Mouse (Mus musculus): ENCODE measurements around the gene Sec16a. TPM values are rescaled to one million over a fixed set of nuclear protein-coding genes. Genes with fewer than 3 reads are reported as not detected.
A peak's percentile ranks its signal among the peaks of the same experiment; 100 is the strongest.

The Sec16a gene
- polyA plus RNA-seq, 1 experiment from 2014 or later = 16.7 TPM

DNA sequence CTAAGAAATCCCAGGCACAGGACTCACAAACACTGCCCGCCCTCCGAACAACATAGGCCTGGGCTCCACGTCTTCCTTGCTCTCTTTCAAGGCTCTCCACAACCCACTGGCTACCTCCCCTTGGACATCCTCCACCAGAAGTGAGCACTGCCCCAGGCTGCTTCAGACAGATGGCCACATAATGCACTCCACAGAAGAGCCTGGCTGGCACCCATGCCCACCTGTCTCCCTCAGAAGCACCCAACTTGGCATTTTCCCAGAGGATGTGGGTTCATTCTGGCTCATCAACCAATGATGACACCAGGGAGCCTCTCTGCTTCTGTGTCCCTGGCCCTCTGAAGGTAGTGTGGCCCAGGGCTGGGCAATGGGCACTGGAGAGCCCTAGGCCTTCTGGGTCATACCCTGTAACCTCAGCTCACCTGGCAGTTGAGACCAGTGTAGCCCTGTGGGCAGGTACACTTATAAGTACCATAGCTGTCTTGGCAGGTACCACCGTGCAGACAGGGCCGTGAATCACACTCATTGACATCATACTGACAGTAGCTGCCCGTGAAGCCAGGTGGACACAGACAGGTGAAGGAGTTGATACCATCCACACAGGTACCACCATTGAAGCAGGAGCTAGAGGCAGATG lies 26.8 kb upstream of the Sec16a start:
- Histone ChIP-seq H3K9ac (replicated peaks) (no peak overlapping the region), H3K27me3 (replicated peaks) (no peaks in the 10 kb centered on the region), H3K4me3 (replicated peaks) (no peak overlapping the region), H3K9me3 (replicated peaks) (no peaks in the 10 kb centered on the region), H3K36me3 (peaks cover 7% of the 10 kb centered on the region; the same call in 1 of the 2 replicates), H3K4me1 (peaks cover 29% of the 10 kb centered on the region), H3K27ac (replicated peaks) (no peak overlapping the region), H3K4me2 (no peak overlapping the region)
- ATAC-seq (ENCODE audit: low FRiP score) = no peak
- 86% methylated on average over 6 of the region's 6 CpGs for WGBS

- Histone ChIP-seq H3K9ac (replicated peaks) (no peak overlapping the region), H3K4me3 (replicated peaks) (no peak overlapping the region), H3K9me3 (replicated peaks) (no peaks in the 10 kb centered on the region), H3K27me3 (replicated peaks) (no peaks in the 10 kb centered on the region), H3K4me2 (no peak overlapping the region), H3K36me3 (peaks cover 7% of the 10 kb centered on the region; the same call in 1 of the 2 replicates), H3K27ac (replicated peaks) (no peak overlapping the region), H3K4me1 (peaks cover 27% of the 10 kb centered on the region)
- 84% methylated on average over 17 of the region's 17 CpGs for WGBS
- no peak for ATAC-seq (ENCODE audit: low FRiP score)
Observed at GRCm38 (mm10) chr2:26470967-26471366, 26.0 kb upstream of the Sec16a start.

GRCm38 (mm10) chr2:26468376-26468775 lies 23.4 kb upstream of the Sec16a start:
- H3K4me2 ChIP-seq = no peak overlapping the region
- no peak overlapping the region for H3K4me3 ChIP-seq (replicated peaks)
- no peak overlapping the region for H3K27ac ChIP-seq (replicated peaks)
- no peak for ATAC-seq (ENCODE audit: low FRiP score)
- H3K9me3 ChIP-seq (replicated peaks) = no peaks in the 10 kb centered on the region
- WGBS = 96% methylated on average over 15 of the region's 15 CpGs
- H3K36me3 ChIP-seq = peaks cover 14% of the 10 kb centered on the region; the same call in 1 of the 2 replicates
- H3K9ac ChIP-seq (replicated peaks) = no peak overlapping the region
- peaks cover 6% of the 10 kb centered on the region for H3K4me1 ChIP-seq
- H3K27me3 ChIP-seq (replicated peaks) = no peaks in the 10 kb centered on the region

DNA sequence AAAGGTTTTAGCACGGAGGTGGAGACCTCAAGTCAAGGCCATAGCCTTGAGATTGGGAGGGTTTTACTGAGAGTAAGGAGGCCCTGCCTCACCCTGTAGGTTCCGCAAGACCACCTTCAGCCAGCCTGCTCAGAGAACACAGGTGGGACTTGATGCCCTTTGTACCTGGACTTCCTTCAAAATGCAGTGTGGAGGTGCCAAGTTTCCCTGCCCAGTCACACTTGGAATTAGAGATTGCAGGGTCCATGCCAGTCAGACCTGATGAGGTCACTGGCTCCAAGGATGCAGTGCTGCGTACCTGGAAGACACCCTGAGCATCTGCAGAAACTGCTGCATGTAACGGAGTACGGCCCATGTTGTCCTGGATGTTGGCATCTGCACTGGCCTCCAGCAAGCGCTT lies 18.4 kb upstream of the Sec16a start:
- Histone ChIP-seq H3K27ac (replicated peaks) (no peak overlapping the region), H3K4me2 (no peak overlapping the region), H3K9me3 (replicated peaks) (no peaks in the 10 kb centered on the region), H3K4me1 (peaks cover 8% of the 10 kb centered on the region; the same call in 1 of the 2 replicates), H3K4me3 (replicated peaks) (no peak overlapping the region), H3K36me3 (peaks cover 28% of the 10 kb centered on the region), H3K9ac (replicated peaks) (no peak overlapping the region), H3K27me3 (replicated peaks) (no peaks in the 10 kb centered on the region)
- ATAC-seq (ENCODE audit: low FRiP score) = no peak
- 96% methylated on average over 6 of the region's 6 CpGs for WGBS

- no peak overlapping the region for H3K27ac ChIP-seq (replicated peaks)
- H3K4me3 ChIP-seq (replicated peaks) = no peak overlapping the region
- H3K9ac ChIP-seq (replicated peaks) = no peak overlapping the region
- ATAC-seq (ENCODE audit: low FRiP score) = no peak
- no peaks in the 10 kb centered on the region for H3K9me3 ChIP-seq (replicated peaks)
- peaks cover 28% of the 10 kb centered on the region for H3K36me3 ChIP-seq
- no peak overlapping the region for H3K4me2 ChIP-seq
- peaks cover 8% of the 10 kb centered on the region; the same call in 1 of the 2 replicates for H3K4me1 ChIP-seq
- 90% methylated on average over 3 of the region's 3 CpGs for WGBS
- no peaks in the 10 kb centered on the region for H3K27me3 ChIP-seq (replicated peaks)
Observed at GRCm38 (mm10) chr2:26462980-26463379, 18.0 kb upstream of the Sec16a start.

GRCm38 (mm10) chr2:26461667-26462066 lies 16.7 kb upstream of the Sec16a start:
- no peak overlapping the region for H3K9ac ChIP-seq (replicated peaks)
- no peak overlapping the region for H3K4me3 ChIP-seq (replicated peaks)
- peaks cover 28% of the 10 kb centered on the region for H3K36me3 ChIP-seq
- no peaks in the 10 kb centered on the region for H3K9me3 ChIP-seq (replicated peaks)
- no peak for ATAC-seq (ENCODE audit: low FRiP score)
- peaks cover 8% of the 10 kb centered on the region; the same call in 1 of the 2 replicates for H3K4me1 ChIP-seq
- H3K27me3 ChIP-seq (replicated peaks) = no peaks in the 10 kb centered on the region
- WGBS = 87% methylated on average over 5 of the region's 5 CpGs
- no peak overlapping the region for H3K4me2 ChIP-seq
- H3K27ac ChIP-seq (replicated peaks) = no peak overlapping the region

DNA sequence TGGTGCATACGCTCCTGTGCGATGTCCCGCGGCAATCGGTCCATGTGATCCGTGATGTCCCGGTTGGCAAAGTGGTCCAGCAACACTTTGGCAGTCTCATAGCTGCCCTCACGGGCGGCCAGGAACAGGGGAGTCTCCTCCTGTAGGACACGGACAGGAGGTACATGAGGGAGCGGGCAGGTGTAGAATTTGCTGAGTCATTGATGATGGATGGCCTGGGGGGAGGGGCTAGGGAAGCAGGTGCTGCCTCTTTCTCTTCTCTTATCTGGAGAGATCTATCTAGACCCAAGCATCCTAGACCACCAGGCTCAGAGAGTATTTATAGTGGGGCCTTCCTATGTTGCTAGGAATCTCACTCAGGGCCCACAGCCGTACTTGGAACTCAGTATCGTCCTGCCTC lies 15.8 kb upstream of the Sec16a start:
- no peaks in the 10 kb centered on the region for H3K27me3 ChIP-seq (replicated peaks)
- H3K27ac ChIP-seq (replicated peaks) = no peak overlapping the region

DNA sequence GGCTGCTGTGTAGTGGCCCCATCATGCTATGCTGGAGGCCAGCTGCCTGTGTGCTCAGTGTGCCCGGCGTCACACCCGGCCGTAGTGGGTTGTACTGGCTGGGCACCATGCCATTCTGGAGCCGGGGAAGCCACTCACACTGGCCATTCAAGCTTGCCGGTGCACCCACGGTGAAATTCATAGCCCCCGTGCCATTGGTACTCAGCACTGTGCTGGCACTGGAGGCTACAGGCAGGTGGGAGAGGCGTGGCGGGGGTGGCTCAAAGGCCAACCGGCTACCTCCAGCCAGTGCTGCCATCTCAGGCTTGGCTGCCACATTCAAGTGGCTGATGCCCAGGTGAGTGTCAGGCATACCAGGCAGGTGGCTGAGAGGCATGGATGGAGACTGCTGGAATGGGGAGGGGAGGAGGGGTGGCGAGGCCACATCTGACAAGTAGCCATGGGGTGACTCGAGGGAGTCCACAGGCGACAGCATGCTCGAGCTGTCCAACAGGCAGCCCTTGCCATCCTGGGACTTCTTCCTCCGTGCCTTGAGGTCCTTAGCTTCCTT lies 15.2 kb upstream of the Sec16a start:
- no peaks in the 10 kb centered on the region for H3K27me3 ChIP-seq (replicated peaks)
- WGBS = 84% methylated on average over 16 of the region's 16 CpGs
- H3K4me3 ChIP-seq (replicated peaks) = no peak overlapping the region
- no peak overlapping the region for H3K4me2 ChIP-seq
- no peak overlapping the region for H3K27ac ChIP-seq (replicated peaks)
- no peaks in the 10 kb centered on the region for H3K9me3 ChIP-seq (replicated peaks)
- H3K36me3 ChIP-seq = peaks cover 28% of the 10 kb centered on the region
- H3K9ac ChIP-seq (replicated peaks) = no peak overlapping the region
- peaks cover 8% of the 10 kb centered on the region; the same call in 1 of the 2 replicates for H3K4me1 ChIP-seq
- no peak; the same call in 1 of the 2 replicates for ATAC-seq (ENCODE audit: low FRiP score)

More for the DNA sequence above, 15.8 kb upstream of the Sec16a start:
- H3K9ac ChIP-seq (replicated peaks) = no peak overlapping the region
- H3K36me3 ChIP-seq = peaks cover 28% of the 10 kb centered on the region
- no peak overlapping the region for H3K4me2 ChIP-seq
- ATAC-seq (ENCODE audit: low FRiP score) = no peak
- H3K4me1 ChIP-seq = peaks cover 8% of the 10 kb centered on the region; the same call in 1 of the 2 replicates
- H3K4me3 ChIP-seq (replicated peaks) = no peak overlapping the region
- no peaks in the 10 kb centered on the region for H3K9me3 ChIP-seq (replicated peaks)
- 90% methylated on average over 13 of the region's 13 CpGs for WGBS

GRCm38 (mm10) chr2:26459478-26459877 lies 14.5 kb upstream of the Sec16a start:
- Histone ChIP-seq H3K9me3 (replicated peaks) (no peaks in the 10 kb centered on the region), H3K4me2 (no peak overlapping the region), H3K27ac (replicated peaks) (no peak overlapping the region; the same call in 1 of the 2 replicates), H3K4me3 (replicated peaks) (no peak overlapping the region), H3K4me1 (peaks cover 8% of the 10 kb centered on the region; the same call in 1 of the 2 replicates), H3K27me3 (replicated peaks) (no peaks in the 10 kb centered on the region), H3K9ac (replicated peaks) (no peak overlapping the region), H3K36me3 (peaks cover 28% of the 10 kb centered on the region)
- 53% methylated on average over 6 of the region's 6 CpGs for WGBS
- ATAC-seq (ENCODE audit: low FRiP score) = no peak

DNA sequence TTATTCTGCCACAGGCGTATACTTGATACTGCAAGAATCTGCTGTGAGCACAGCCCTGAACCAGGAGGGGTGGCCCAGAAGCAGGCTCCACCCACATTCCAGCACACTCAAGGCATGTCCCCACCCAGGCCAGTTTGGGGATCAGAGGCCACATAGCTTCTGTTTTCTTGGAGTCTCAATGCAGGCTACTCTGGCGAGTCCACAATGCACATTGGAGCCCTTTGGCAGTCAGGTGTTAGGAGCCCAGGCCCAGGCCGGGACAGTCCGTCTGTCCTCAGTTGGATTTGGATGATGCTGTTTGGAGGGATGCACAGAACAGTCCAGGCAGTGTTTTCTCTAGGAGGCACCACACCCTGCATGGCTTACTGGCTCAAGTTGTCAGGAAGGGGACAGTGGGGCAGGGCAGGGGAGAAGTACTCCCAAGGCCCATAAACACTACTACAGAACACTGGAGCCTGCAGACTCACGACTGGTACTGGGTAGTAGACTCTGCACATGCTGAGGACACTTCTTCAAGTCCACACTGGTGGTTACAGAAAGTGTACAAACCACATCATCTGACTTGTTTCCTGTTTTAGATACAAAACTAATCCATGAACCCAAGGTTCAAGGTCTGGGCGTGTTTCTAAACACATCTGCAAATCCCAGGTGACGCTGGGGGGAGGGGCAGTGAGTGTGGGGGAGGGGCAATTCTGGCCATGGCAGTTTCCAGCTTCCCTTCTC lies 13.5 kb upstream of the Sec16a start:
- Histone ChIP-seq H3K9me3 (replicated peaks) (no peaks in the 10 kb centered on the region), H3K36me3 (peaks cover 22% of the 10 kb centered on the region), H3K4me2 (no peak overlapping the region), H3K27ac (replicated peaks) (0 out of 2 replicates have a peak overlapping the region, but pooled peaks have one; percentile 19), H3K27me3 (replicated peaks) (no peaks in the 10 kb centered on the region), H3K4me1 (peaks cover 8% of the 10 kb centered on the region; the same call in 1 of the 2 replicates), H3K4me3 (replicated peaks) (no peak overlapping the region), H3K9ac (replicated peaks) (no peak overlapping the region)
- ATAC-seq (ENCODE audit: low FRiP score) = 0 out of 2 replicates have a peak, but pooled peaks have one; percentile 21
- 49% methylated on average over 7 of the region's 7 CpGs for WGBS

GRCm38 (mm10) chr2:26449121-26450060 lies 4.4 kb upstream of the Sec16a start:
- H3K36me3 ChIP-seq = no peaks in the 10 kb centered on the region
- peaks cover 39% of the 10 kb centered on the region for H3K4me1 ChIP-seq
- H3K9ac ChIP-seq (replicated peaks) = 0 out of 2 replicates have a peak overlapping the region, but pooled peaks have one; percentile 3
- H3K27me3 ChIP-seq (replicated peaks) = no peaks in the 10 kb centered on the region
- H3K4me2 ChIP-seq = no peak overlapping the region; the same call in 1 of the 2 replicates
- H3K27ac ChIP-seq (replicated peaks) = no peak overlapping the region
- H3K4me3 ChIP-seq (replicated peaks) = no peak overlapping the region
- ATAC-seq (ENCODE audit: low FRiP score) = no peak
- no peaks in the 10 kb centered on the region for H3K9me3 ChIP-seq (replicated peaks)
- 23% methylated on average over 5 of the region's 5 CpGs for WGBS

Measured in neural tube, embryonic 15.5 days (tissue).